In the genomic region with DNA sequence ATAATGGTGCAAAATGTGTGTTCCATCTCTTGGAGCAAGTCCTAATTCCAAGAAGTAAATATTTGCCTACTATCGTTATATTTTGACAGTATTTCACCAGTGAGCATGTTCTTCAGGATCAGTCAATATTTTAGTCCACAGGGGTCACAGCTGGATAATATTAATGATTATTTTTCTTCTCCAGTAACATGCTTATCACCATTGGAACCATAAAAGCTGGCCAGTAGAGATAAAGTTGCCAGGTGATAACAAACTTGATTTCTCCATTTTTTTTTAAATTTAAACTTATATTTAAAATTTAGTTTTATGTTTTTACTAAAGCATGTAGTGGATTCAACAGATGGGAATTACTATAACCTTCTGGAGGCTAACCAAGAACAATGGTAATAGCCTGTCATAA, we compare ENCODE assay signal across 17 mouse cellular contexts.
"Had no signal": no experiment of that assay in that cellular context is flagged by ENCODE, and none has a peak within 500 bp of the region (broad histone marks: within the 10 kb centered on the region; RNA-seq: fewer than 3 reads in every experiment).

No protein-coding gene starts in this region.

- H3K4me1 ChIP-seq: neural tube, embryonic 12.5 days; neural tube, embryonic 13.5 days; neural tube, embryonic 15.5 days; stomach, embryonic 15.5 days had no signal

- H3K9me3 ChIP-seq: neural tube, embryonic 12.5 days; neural tube, embryonic 13.5 days; neural tube, embryonic 15.5 days; stomach, embryonic 15.5 days had no signal

- H3K4me3 ChIP-seq: neural tube, embryonic 12.5 days; neural tube, embryonic 13.5 days; neural tube, embryonic 15.5 days; stomach, embryonic 15.5 days had no signal

- H3K27me3 ChIP-seq: neural tube, embryonic 12.5 days; neural tube, embryonic 13.5 days; neural tube, embryonic 15.5 days; stomach, embryonic 15.5 days had no signal

- H3K36me3 ChIP-seq: neural tube, embryonic 12.5 days; neural tube, embryonic 13.5 days; neural tube, embryonic 15.5 days; stomach, embryonic 15.5 days had no signal

- H3K9ac ChIP-seq: neural tube, embryonic 12.5 days; neural tube, embryonic 13.5 days; neural tube, embryonic 15.5 days; stomach, embryonic 15.5 days had no signal

- DNase-seq: retina, postnatal 1 day; right cerebral cortex, adult 18-20 months; right cerebral cortex, postnatal 14 days; right cerebral cortex, postnatal 25 days; right cerebral cortex, postnatal 4 days; spleen, adult 18-20 months; thymus, adult 18-20 months; thymus, adult 2 months; thymus, postnatal 14 days; thymus, postnatal 25 days; thymus, postnatal 36 days; thymus, postnatal 4 days had no signal

- H3K27ac ChIP-seq: neural tube, embryonic 12.5 days; neural tube, embryonic 13.5 days; neural tube, embryonic 15.5 days; stomach, embryonic 15.5 days; stomach, postnatal 0 days had no signal

- H3K4me2 ChIP-seq: neural tube, embryonic 12.5 days; neural tube, embryonic 13.5 days; neural tube, embryonic 15.5 days; stomach, embryonic 15.5 days had no signal
